Mouse (Mus musculus): Measurements from ENCODE around the gene Zfp976.
"Not testable (repeated sequence)": the region's sequence is repeated elsewhere in the genome, so short reads cannot be mapped to it uniquely, and the experiment has no call there.

Gene Zfp976

DNA sequence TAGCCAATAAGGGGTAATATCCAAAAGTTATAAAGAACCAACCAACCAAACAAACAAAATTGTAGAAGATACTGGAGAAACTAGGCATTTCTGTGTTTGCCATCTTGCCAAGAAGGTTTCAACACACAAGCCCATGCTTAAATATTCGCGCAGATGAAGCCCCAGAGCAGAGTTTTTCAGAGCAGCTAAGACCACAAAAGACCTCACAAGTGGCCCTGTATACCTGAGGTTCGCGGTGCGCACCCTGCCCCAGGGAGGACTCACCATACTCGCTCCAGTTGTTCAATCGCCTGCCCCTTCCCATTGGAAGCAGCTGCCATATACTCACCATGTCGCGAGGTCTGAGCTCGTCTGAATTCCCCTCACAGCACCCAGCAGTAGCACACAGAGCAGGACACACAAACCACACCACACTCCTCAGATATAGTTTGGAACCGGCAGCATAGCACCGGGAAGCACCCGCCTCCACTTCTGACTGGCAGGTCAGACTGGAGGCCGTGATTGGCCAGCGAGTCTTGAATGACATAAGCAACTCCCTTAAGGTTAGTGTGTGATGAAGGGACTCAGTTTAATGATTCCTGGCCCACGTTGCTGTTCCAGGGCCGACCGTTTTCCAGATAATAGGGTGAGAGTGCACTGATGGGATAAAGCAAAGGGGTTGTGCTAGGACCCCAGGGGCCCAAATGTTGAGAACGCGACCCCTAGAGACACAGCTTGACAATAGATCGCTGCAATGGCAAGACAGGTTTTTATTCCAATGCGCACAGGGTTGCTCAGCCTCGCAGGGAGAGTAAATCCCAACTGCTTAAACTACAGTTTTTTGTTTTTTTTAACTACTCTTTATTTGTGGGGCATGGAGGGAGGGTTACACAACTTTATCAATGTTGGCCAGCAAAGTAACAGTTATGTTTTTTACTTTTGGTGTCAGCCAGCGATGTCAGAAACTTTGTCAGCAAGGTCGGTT is at the start of gene Zfp976:
TSS of gene Zfp976 (minus strand) at position 437 of the 964 bp plus-strand sequence.
- DNase-seq (ENCODE audit: low spot score in 2 of 2) = peak; percentile 23 to 61

DNA sequence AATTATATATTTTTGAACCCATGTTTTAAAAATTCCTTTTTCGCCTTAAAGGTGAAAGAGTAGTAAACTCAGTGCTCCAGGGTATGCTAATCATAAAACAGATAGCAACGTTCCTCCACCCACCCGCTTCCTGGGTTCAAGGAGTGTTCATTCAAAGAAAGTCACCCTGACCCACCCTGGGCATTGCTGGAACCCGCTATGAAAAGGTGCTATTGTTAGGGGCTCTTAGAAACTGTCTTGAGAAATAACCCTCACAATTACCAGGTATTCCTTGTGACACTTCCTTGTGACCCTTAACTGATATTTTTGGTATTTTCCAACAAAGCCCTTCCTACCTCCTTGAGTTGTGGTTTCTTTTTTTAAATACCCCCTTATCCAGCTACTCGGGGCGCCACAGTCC is 37.7 kb upstream of the Zfp976 start:
- DNase-seq (ENCODE audit: low spot score in 2 of 2) = not testable (repeated sequence)

DNA sequence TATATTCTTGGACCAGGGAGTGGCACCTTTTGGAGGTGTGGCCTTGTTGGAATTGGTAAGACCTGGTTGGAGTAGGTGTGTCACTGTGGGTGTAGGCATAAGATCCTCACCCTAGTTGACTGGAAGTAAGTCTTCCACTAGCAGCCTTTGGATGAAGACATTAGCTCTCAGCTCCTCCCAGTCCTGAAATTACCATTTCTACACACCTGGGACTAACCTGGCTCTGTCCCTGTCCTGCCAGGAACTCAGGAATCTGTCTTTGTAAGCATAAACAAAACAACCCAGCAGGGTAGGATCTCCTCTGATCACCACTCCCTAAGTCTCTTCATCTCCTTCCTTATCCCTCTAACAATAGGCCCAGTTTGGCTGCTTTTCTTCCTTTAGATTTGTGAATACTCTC is 37.3 kb upstream of the Zfp976 start:
- DNase-seq (ENCODE audit: low spot score in 2 of 2) = not testable (repeated sequence)

DNA sequence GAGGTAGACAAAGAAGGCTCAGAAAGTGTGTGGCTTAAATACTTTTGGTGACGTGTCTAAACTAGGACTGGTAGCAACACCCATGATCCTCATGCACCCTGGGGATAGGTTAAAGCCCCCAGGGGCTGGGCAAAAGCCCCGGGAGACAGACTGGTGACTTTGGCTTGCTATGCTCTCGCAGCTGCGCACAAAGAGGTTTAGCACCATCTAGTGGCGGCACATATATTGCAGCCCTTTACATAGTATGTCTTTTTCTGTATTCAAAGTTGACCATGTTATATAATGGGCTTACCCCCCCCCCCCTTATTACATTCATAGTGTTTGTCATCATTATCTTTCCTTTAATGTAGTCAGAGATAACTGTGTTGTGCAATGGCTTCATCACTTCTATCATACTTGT is 17.8 kb upstream of the Zfp976 start:
- not testable (repeated sequence) for DNase-seq (ENCODE audit: low spot score in 2 of 2)

DNA sequence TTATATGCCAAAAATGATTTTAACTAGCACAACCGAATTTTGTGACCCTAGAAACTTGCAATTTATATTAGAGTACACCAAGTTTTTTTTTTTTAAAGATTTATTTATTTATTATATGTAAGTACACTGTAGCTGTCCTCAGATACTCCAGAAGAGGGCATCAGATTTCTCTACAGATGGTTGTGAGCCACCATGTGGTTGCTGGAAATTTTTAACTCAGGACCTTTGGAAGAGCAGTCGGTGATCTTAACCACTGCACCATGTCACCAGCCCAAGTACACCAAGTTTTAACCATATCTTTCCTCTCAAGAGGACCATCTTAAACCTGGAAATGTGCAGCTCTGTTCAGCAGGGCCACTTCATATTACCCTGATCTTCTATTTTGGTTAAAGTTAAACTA is 12.8 kb upstream of the Zfp976 start:
- not testable (repeated sequence) for DNase-seq (ENCODE audit: low spot score in 2 of 2)

DNA sequence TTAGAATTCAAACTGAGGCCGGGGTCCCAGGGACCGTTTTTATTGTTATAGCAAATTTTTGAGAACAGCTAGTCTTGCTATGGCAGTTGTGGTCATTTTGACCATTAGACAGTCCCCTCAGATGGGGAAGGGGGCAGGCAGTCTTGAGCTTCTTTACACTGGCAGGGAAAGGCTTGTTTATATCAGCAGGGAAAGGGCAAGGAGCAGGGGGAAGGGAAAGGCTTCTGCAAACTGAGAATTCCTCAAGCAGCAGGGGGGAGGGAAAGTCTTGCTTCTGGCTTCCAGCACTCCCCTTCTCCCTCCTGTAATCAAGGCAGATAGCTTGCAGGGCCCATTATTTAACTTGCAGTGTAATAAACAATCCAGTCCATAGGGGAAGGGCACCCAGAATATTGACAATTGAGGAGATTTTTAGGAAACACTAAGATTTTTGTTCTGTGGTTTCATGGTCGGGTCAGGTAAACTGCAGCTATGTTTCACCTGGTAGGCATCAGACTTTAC is 782 bp upstream of the Zfp976 start:
- DNase-seq (ENCODE audit: low spot score in 2 of 2) = not testable (repeated sequence)

DNA sequence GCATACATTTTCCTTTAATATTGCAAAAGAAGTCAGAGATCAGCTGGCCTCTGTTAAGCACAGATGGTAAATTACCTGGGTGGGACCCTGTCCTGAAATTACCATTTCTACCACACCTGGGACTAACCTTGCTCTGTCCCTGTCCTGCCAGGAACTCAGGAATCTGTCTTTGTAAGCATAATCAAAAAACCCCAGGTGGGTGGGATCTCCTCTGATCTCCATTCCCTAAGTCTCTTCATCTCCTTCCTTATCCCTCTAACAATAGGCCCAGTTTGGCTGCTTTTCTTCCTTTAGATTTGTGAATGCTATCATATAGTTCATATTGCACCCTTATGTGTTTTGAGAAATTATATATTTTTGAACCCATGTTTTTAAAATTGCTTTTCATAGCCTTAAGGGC is 11.4 kb downstream of the Zfp976 start:
- not testable (repeated sequence) for DNase-seq (ENCODE audit: low spot score in 2 of 2)

DNA sequence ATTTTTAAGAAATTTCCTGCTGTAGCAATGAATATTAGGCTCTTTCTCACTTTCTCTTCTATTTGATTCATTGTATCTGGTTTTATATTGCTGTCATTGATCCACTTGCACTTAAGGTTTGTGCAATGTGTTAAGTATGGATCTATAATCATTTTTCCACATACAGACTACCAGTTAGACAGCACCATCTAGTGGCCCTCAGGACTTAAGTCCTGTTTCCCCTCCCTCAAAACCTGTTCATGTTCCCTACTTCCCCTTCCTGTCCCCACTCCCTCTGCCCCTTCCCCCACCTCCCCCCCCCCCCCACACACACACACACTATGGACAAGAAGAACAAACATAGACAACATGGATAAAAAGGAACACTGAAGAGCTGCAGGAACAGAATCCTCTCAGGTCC is 46.7 kb downstream of the Zfp976 start:
- DNase-seq (ENCODE audit: low spot score in 2 of 2) = not testable (repeated sequence)

DNA sequence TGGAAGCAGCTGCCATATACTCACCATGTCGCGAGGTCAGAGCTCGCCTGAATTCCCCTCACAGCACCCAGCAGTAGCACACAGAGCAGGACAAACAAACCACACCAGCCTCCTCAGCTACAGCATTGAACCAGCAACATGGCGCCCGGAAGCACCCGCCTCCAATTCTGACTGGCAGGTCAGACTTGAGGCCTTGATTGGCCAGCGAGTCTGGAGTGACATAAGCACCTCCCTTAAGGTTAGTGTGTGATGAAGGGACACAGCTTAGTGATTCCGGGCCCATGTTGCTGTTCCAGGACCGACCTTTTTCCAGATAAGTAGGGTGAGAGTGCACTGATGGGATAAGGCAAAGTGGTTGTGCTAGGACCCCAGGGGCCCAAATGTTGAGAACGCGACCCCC is 50.0 kb downstream of the Zfp976 start, which contains the start of gene Zfp977:
TSS of gene Zfp977 (minus strand) at position 135 of the 400 bp plus-strand sequence.
- not testable (repeated sequence) for DNase-seq (ENCODE audit: low spot score in 2 of 2)

DNA sequence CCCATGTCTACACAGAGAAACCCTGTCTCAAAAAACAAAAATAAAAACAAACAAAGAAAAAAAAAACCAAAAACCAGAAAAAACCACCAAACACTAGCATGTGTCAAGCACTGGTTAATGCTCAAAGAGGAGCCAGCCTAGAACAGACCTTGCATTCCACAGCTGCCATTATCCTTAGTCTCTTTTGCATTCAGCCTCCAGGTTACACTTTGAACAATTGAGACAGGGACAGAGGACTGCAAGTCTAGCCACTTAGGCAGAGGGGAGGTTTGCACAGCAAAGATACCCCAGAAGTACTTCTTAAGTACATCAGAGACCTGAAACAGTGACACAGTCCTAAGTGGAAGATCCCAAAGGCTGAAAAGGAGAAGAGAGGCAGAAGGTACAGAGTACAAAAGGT is 51.1 kb downstream of the Zfp976 start:
- not testable (repeated sequence) for DNase-seq (ENCODE audit: low spot score in 2 of 2)

DNA sequence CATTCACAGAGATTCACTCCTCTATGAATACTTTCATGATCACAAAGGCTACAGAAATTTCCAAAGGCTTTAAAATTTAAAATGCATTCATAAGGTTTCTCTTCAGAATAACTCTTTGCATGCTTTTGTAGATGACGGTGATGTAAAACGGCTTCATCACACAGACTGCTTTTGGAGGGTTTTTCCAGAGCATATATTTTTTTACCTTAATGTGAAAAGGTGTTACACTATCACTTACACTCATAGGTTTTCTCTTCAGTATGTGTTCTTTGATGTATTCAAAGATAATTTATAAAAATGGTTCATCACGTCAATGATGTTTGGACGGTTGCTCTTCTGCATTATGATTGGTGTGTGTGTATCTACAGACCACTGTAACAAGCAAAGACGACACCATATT is 63.9 kb downstream of the Zfp976 start, which contains the start of gene Gm21028:
TSS of gene Gm21028 (minus strand) at position 101 of the 400 bp plus-strand sequence.
- DNase-seq (ENCODE audit: low spot score in 2 of 2) = no peak

Data from frontal cortex, postnatal 10 days (tissue).